Mouse (Mus musculus): Measurements from ENCODE around the gene Rab9. TPM values are rescaled to one million over a fixed set of nuclear protein-coding genes. Genes with fewer than 3 reads are reported as not detected.

Rab9 gene
- polyA plus RNA-seq, 1 experiment, result 2.3 TPM

DNA sequence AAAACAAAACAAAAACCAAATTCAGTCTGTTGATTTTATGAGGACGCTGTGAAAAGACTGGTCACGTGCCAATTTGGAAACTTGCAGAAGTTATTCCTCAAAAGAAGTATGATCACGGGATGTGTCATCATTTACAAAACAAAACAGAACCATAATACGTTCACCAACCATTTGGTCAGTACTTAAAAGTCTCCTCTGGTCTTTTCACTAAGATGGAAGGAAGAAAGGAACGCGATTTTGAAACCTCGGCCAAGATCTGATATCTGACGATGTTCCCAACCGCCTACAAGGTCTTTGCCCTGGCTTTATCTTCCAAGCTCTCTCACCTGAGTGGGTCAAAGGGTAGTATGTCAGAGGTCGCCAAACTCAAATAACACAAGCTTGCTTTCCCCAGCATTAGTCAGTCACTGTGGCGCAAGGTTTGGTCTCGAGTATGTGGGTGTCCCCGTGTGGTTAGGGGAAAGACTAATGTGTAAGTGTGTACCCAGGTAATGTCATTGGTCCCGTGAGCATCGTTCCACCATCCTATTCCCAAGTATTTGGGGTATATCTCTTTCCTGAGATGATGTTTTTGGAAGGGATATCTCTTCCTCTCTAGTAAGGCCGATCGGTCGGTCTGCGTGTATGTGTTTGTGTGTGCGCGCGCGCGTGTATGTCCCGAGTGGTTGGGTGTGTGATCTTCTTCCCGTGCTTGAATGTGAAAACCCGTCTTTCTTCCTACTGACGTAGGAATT is 869 bp downstream of the Rab9 start:
- Histone ChIP-seq H3K36me3 (ENCODE audit: control insufficient read depth, insufficient read depth, low read length) (peaks cover 3% of the 10 kb centered on the region; the same call in 1 of the 2 replicates), H3K4me3 (ENCODE audit: low read depth, low read length) (peak overlapping the region; percentile 98), H3K27me3 (ENCODE audit: control insufficient read depth, insufficient read depth, low read length) (no peaks in the 10 kb centered on the region), H3K4me1 (ENCODE audit: control insufficient read depth, insufficient read depth, insufficient read length, low read length) (peaks cover 6% of the 10 kb centered on the region; the same call in 1 of the 2 replicates), H3K27ac (ENCODE audit: insufficient read depth, low read depth, low read length) (peak overlapping the region; percentile 92)
- TF ChIP-seq CTCF (IDR thresholded peaks at IDR 0.05; ENCODE audit: extremely low read depth, insufficient read length, insufficient replicate concordance, low read depth, low read length) (no peak), POLR2A (IDR thresholded peaks at IDR 0.05; ENCODE audit: low read depth, low read length) (no peak)
- 19% methylated on average over 28 of the region's 28 CpGs for WGBS

DNA sequence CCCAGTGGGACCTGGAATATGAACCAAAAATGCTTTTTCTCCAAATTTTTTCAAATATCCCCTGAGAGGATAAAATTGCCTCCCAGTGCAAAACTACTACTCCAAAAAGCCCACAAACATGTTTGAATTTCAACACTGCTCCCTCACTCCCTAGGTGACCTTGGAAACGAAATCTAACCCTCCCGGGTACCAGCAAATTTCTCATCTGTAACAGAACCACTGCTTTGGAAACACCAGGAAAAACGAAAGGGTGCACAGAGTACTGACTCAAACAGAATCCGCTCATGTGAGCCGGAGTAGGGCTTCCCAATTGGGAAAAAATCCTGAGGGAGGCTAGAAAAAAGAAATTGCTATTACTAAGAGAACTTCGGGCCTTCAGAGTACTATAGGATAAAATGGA is 2.3 kb downstream of the Rab9 start:
- no peak for TF ChIP-seq CTCF (IDR thresholded peaks at IDR 0.05; ENCODE audit: extremely low read depth, insufficient read length, insufficient replicate concordance, low read depth, low read length)
- no peak for TF ChIP-seq POLR2A (IDR thresholded peaks at IDR 0.05; ENCODE audit: low read depth, low read length)
- H3K27me3 ChIP-seq (ENCODE audit: control insufficient read depth, insufficient read depth, low read length), result no peaks in the 10 kb centered on the region
- H3K4me3 ChIP-seq (ENCODE audit: low read depth, low read length), result no peak overlapping the region
- 37% methylated on average over 6 of the region's 6 CpGs for WGBS
- H3K36me3 ChIP-seq (ENCODE audit: control insufficient read depth, insufficient read depth, low read length), result peaks cover 3% of the 10 kb centered on the region; the same call in 1 of the 2 replicates
- H3K4me1 ChIP-seq (ENCODE audit: control insufficient read depth, insufficient read depth, insufficient read length, low read length), result peaks cover 8% of the 10 kb centered on the region; the same call in 1 of the 2 replicates
- no peak overlapping the region for H3K27ac ChIP-seq (ENCODE audit: insufficient read depth, low read depth, low read length)

GRCm38 (mm10) chrX:166472612-166473011 is 7.1 kb downstream of the Rab9 start:
- peaks cover 6% of the 10 kb centered on the region; the same call in 1 of the 2 replicates for H3K4me1 ChIP-seq (ENCODE audit: control insufficient read depth, insufficient read depth, insufficient read length, low read length)
- no peaks in the 10 kb centered on the region for H3K27me3 ChIP-seq (ENCODE audit: control insufficient read depth, insufficient read depth, low read length)
- H3K27ac ChIP-seq (ENCODE audit: insufficient read depth, low read depth, low read length), result no peak overlapping the region
- no peak overlapping the region for H3K4me3 ChIP-seq (ENCODE audit: low read depth, low read length)
- 43% methylated on average over 6 of the region's 6 CpGs for WGBS
- no peak for TF ChIP-seq CTCF (IDR thresholded peaks at IDR 0.05; ENCODE audit: extremely low read depth, insufficient read length, insufficient replicate concordance, low read depth, low read length)
- no peak for TF ChIP-seq POLR2A (IDR thresholded peaks at IDR 0.05; ENCODE audit: low read depth, low read length)
- H3K36me3 ChIP-seq (ENCODE audit: control insufficient read depth, insufficient read depth, low read length), result peaks cover 3% of the 10 kb centered on the region; the same call in 1 of the 2 replicates

DNA sequence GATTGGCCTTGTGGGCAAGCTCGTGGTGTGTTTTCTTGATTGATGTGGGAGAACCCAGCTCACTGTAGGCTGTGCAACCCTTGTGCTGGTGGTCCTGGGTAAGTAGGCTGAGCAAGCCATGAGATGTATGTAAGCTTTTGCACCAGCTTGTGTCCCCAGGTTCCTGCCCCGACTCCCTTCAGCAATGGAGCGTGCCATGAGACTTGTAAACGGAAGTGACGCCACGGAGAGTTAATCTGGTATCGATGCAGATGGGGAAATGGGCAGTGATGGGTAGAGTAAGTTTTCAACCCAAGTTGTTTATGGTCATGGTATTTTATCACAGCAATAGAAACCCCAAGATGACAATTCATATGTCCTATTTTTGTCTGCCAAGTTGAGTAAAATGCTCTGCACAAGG is 11.3 kb downstream of the Rab9 start:
- 93% methylated on average over 7 of the region's 7 CpGs for WGBS

GRCm38 (mm10) chrX:166455525-166455924 is 24.1 kb downstream of the Rab9 start:
- H3K4me3 ChIP-seq (ENCODE audit: low read depth, low read length), result no peak overlapping the region
- no peak overlapping the region for H3K27ac ChIP-seq (ENCODE audit: insufficient read depth, low read depth, low read length)
- no peak for TF ChIP-seq POLR2A (IDR thresholded peaks at IDR 0.05; ENCODE audit: low read depth, low read length)
- TF ChIP-seq CTCF (IDR thresholded peaks at IDR 0.05; ENCODE audit: extremely low read depth, insufficient read length, insufficient replicate concordance, low read depth, low read length), result no peak
- H3K36me3 ChIP-seq (ENCODE audit: control insufficient read depth, insufficient read depth, low read length), result peaks cover 4% of the 10 kb centered on the region; the same call in 1 of the 2 replicates
- no peaks in the 10 kb centered on the region for H3K4me1 ChIP-seq (ENCODE audit: control insufficient read depth, insufficient read depth, insufficient read length, low read length)
- WGBS, result 94% methylated on average over 1 of the region's 1 CpGs
- H3K27me3 ChIP-seq (ENCODE audit: control insufficient read depth, insufficient read depth, low read length), result no peaks in the 10 kb centered on the region

More for the DNA sequence above, 11.3 kb downstream of the Rab9 start:
- Histone ChIP-seq H3K27me3 (ENCODE audit: control insufficient read depth, insufficient read depth, low read length) (no peaks in the 10 kb centered on the region), H3K36me3 (ENCODE audit: control insufficient read depth, insufficient read depth, low read length) (peaks cover 2% of the 10 kb centered on the region; the same call in 1 of the 2 replicates), H3K4me3 (ENCODE audit: low read depth, low read length) (no peak overlapping the region), H3K27ac (ENCODE audit: insufficient read depth, low read depth, low read length) (no peak overlapping the region), H3K4me1 (ENCODE audit: control insufficient read depth, insufficient read depth, insufficient read length, low read length) (0 out of 2 replicates have a peak, but pooled peaks cover 2% of the 10 kb centered on the region)
- no peak for TF ChIP-seq CTCF (IDR thresholded peaks at IDR 0.05; ENCODE audit: extremely low read depth, insufficient read length, insufficient replicate concordance, low read depth, low read length)
- TF ChIP-seq POLR2A (IDR thresholded peaks at IDR 0.05; ENCODE audit: low read depth, low read length), result no peak

- Histone ChIP-seq H3K4me1 (ENCODE audit: control insufficient read depth, insufficient read depth, insufficient read length, low read length) (no peaks in the 10 kb centered on the region), H3K4me3 (ENCODE audit: low read depth, low read length) (no peak overlapping the region), H3K27me3 (ENCODE audit: control insufficient read depth, insufficient read depth, low read length) (no peaks in the 10 kb centered on the region), H3K36me3 (ENCODE audit: control insufficient read depth, insufficient read depth, low read length) (peaks cover 4% of the 10 kb centered on the region; the same call in 1 of the 2 replicates), H3K27ac (ENCODE audit: insufficient read depth, low read depth, low read length) (no peak overlapping the region)
- TF ChIP-seq CTCF (IDR thresholded peaks at IDR 0.05; ENCODE audit: extremely low read depth, insufficient read length, insufficient replicate concordance, low read depth, low read length), result no peak
- TF ChIP-seq POLR2A (IDR thresholded peaks at IDR 0.05; ENCODE audit: low read depth, low read length), result no peak
- 75% methylated on average over 3 of the region's 3 CpGs for WGBS
These were observed 25.3 kb downstream of the Rab9 start for GRCm38 (mm10) chrX:166454331-166454730.

GRCm38 (mm10) chrX:166453532-166453931 is 26.1 kb downstream of the Rab9 start:
- no peak overlapping the region for H3K27ac ChIP-seq (ENCODE audit: insufficient read depth, low read depth, low read length)
- H3K36me3 ChIP-seq (ENCODE audit: control insufficient read depth, insufficient read depth, low read length), result peaks cover 4% of the 10 kb centered on the region; the same call in 1 of the 2 replicates
- no peak overlapping the region for H3K4me3 ChIP-seq (ENCODE audit: low read depth, low read length)
- H3K4me1 ChIP-seq (ENCODE audit: control insufficient read depth, insufficient read depth, insufficient read length, low read length), result no peaks in the 10 kb centered on the region
- WGBS, result 69% methylated on average over 6 of the region's 6 CpGs
- H3K27me3 ChIP-seq (ENCODE audit: control insufficient read depth, insufficient read depth, low read length), result no peaks in the 10 kb centered on the region
- TF ChIP-seq CTCF (IDR thresholded peaks at IDR 0.05; ENCODE audit: extremely low read depth, insufficient read length, insufficient replicate concordance, low read depth, low read length) (no peak), POLR2A (IDR thresholded peaks at IDR 0.05; ENCODE audit: low read depth, low read length) (no peak)
